Mouse (Mus musculus): Measurements from ENCODE around the gene Aspg.
A peak's percentile ranks its signal among the peaks of the same experiment; 100 is the strongest.

Aspg gene

DNA sequence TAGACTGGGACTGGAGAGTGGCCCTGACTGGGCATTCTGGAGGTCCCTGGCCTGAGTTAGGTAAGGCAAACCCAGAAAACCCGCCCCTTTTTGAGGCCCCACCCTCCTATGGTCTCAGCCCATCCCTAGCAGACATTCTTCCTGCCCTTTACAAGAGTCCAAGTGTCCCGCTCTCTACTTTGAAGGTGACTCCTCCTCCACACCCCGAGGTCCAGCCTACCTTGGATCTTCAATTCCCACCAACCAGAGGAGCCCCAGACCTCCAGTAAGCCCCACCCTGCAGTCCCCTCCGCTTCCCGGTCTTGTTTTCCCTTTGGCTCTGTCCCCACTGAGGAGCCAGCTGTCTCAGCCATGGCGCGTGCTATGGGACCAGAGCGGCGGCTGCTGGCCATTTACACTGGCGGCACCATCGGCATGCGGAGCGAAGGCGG lies at the start of gene Aspg:
TSS of gene Aspg (plus strand) at position 139 of the 431 bp plus-strand sequence.
- DNase-seq (ENCODE audit: extremely low read depth, low read depth, low spot score) = no peak

DNA sequence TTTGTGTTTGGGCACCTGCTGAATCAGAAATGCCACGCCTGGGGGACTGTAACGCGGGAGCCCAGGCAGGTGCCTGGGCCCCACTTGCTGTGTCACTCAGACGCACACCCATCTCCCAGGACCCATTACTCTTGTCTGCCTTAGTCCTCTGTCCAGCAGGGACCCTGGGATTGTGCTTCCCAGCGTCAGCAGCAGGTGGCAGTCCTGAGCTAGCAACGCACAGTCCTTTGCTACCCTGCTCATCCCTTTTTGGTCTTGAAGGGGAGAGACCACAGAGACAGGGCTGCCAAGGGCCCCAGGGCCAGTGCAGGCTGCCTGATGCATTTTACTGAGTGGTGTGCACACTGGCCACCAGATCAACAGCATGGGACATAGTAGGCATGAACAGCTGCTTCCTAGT lies 28.8 kb upstream of the Aspg start:
- DNase-seq (ENCODE audit: extremely low read depth, low read depth, low spot score) = no peak

DNA sequence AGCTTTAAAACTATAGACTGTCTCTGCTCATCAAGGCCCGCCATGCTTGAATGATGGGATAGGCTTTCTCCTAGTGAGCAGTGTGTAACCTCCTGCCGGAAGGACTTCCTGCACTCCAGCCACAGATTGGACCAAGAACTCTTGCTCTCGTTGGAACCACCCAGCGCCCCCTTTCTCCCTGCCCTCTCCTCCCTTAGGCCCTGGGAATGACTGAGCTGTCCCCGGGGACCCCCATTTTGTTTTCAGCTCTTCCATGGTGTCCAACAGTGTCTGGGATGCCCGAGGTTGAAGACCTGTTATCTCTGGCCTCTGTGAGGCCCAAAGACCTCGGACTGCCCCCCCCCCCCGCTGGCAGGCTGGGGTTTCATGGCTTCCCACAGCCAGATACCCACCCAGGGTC lies 26.6 kb upstream of the Aspg start:
- DNase-seq (ENCODE audit: extremely low read depth, low read depth, low spot score) = no peak

DNA sequence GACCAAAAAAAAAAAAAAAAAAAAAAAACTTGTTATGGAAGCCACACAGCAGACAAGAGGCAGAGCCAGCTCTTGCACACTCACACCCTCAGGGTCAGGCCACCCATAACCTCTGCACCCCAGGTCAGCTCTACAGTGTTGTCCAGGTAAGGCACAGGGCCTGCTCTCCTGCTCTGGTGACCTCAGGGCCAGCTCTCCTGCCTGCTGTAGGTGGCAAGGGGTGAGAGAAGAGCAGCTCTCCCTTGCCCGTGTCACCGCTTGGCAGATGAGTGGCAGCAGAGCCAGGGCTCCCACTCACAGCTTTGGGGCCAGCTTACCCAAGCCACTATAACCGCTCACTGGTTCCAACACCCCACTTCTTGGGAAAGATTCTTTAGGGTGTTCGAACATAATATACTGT lies 25.6 kb upstream of the Aspg start:
- DNase-seq (ENCODE audit: extremely low read depth, low read depth, low spot score) = peak; percentile 56

DNA sequence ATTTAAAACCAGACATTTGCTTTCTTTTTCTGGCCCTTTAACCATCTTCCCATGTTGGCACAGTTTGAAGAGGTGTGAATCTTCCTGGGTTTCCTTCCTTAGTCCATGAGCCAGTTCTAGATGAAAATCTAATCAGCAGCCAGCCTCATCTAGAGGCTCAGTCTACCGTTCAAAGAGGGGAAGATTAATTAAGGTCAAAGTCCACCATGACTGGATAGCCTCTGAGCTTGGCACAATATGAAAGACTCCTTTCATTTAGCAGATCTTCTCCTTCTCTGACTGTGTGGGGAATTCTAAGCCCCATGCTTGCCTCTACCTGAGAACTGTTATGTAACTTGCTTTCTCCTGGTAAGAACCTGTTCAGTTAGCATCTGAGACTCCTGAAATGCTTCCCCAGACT lies 24.2 kb upstream of the Aspg start:
- DNase-seq (ENCODE audit: extremely low read depth, low read depth, low spot score) = peak; percentile 96

DNA sequence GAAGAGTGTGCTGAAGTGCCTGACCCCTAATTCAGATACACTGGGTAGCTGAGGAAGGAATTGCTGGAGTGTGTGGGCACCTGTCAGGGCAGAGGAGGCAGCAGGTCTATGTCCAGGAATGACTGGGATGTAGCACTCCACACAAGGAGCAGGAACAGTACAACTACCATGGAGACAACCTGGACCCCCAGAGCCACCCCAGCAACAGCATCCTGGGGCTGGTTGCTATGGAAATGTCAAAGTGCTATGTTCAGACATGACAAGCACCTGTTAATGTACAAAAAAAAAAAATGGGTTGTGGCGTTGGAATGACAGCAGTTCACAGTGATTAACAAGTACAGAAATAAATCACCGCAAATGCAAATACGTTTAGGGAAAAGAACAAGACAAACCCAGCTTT lies 20.2 kb upstream of the Aspg start:
- DNase-seq (ENCODE audit: extremely low read depth, low read depth, low spot score) = no peak

DNA sequence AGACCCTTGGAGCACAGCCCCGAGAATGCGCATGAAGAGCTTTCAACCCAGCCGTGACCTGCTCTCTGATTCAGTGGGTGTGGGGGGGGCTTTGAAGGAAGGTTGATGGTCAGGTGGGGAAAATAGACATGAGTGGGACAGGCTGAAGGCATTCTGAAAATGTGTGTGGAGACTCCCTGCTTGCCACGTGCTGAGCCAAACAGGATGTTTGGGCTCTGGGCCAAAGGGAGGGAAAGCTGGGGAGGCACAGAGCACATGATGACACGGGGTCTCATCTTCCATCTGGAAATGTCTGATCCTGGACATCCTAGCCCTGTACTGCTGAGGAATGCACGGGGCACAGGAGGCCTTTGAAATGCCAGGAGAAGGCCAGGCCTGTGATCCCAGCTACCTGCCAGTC lies 19.8 kb upstream of the Aspg start:
- DNase-seq (ENCODE audit: extremely low read depth, low read depth, low spot score) = no peak

DNA sequence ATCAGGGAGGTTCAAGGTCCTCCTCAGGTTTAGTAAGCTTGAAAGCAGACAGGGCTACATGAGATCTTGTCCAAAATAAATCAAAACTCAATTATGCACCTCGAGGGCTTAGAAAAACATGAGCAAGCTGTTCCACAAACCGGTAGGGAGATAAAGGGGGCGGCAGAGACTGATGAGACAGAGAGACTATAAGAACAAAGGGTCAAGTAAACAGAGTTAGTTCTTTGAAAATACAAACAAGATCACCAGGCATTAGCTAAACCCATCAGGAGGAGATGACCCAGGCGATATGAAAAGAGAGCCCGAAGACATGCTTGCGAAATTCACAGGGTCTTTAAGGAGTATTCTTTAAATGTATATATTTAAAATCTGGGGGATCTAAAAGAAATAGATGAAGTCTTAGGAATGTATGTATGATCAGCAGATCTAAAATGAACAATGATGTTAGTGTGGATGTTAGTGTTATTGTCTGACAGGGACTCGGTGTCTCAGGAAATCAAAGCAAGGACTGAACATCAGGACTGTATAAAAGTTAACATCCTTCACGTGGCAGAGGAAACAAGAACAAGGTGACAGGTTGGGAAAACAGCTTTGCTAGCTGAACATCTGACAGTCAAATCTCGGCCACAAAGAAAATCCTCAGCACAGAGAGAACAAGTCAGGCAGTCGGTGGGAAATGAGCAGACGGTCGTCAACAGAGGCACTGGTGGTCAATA lies 17.7 kb upstream of the Aspg start:
- DNase-seq (ENCODE audit: extremely low read depth, low read depth, low spot score) = peak; percentile 42

DNA sequence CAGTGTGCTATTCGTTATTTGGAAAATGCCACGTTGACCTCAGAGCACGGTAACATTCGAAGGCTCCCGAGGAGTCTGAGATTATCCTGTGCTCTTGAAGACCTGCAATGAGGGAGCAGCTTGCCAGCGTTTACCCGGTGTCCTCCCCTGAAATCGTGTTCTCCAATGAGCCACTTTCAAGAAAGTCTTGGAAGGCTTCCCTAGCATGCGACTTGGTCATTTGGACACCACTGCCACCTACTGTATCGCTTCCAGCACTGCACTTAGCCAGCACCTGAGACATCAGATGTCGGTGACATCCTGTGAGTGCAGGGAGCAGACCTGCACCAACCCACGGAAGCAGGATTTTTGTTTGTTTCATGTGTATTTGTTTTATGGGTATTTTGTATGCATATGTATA lies 15.4 kb upstream of the Aspg start:
- no peak for DNase-seq (ENCODE audit: extremely low read depth, low read depth, low spot score)

DNA sequence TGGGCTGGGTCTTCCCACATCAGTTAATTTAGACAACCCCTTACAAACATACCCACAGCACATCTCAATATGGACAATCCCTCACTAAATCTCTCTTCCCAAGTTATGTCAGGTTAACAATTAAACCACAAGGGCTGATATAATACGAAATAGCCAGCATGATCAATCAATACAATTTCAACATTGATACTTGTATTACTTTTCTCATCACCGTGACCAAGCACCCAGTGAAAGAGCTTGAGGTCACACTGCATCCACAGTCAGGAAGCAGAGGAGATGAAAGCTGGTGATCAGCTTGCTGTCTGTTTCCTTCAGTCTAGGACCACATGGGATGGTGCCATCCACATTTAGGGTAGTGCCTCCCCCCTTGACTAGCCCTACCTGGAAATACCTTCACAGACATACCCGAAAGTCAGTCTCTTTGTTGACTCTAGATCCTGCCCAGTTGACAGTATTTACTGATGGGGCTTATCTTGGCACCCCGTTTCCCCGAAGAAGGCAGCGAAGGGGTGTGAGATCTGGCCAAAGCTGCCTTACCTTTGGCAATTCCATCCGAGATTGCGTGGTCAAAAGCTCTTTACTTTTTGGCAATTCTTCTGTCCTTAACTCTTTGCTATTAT lies 12.1 kb upstream of the Aspg start:
- DNase-seq (ENCODE audit: extremely low read depth, low read depth, low spot score) = no peak

DNA sequence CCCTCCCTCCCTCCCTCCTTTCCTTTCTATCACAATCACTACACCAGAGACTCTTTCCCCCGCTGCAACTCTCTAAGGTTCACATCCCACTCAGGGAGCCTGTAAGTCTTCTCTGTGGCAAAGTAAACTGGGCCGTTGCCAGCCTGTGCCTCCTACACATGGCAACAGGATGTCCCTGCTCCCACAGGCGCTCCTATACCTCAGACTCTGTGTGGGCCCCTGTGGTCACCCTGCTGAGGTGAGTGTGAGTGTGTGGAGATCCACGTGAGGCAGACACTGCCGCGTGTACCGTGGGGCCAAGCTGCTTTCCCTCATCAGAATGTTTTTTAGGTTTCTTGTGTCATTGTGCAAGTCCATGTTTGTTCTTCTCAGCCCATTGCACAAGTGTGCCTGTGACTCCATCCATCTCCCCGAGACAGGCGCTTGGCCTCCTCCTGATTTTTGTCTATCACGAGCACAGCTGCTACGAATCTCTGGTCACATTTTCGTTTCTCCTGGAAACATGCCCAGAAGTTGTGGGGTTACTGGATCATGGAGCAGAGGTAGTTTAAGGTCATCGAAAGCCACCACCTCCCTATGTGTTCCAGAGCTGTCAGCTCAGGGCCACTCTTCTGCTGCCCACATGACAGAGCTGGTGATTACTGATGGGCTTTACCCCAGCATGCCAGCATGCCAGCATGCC lies 10.3 kb upstream of the Aspg start:
- DNase-seq (ENCODE audit: extremely low read depth, low read depth, low spot score) = peak; percentile 95

DNA sequence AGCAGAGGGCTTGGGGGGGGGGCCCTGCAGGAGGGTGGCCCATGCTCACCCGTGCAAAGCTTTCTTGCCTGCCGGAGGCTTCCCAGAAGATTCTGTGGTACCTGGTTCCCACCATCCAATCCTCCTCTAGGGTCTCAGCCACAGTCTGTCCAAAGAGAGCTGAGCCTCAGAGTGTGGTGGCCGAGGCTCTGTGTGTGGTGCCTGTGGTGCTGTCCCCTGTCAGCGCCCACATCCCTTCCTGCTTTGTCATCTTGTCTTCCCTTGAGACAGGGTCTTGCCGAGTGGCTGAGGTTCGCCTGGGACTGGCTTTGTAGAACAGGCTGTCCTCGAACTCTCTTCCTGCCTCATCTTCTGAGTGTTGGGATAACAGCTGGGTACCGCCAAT lies 9.8 kb upstream of the Aspg start:
- no peak for DNase-seq (ENCODE audit: extremely low read depth, low read depth, low spot score)

DNA sequence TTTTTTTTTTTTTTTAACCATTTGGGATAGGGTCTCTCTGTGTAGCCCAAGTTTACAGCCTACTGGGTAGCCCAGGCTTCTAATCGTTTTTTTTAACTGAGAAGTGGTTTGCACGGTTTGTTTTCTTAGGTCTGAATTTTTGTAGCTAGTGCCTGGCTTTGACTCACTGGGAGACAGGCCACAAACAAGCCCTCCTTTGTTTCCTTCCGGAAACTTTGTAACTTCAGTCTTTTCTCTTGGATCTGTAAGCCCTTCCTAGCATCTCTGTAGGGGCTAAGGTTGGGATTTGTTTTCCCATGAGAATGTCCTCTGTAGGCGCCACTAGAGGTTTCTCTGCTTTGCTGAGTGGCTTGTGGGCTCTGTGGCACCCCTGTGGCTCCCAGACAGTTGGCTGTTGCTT lies 6.4 kb upstream of the Aspg start:
- DNase-seq (ENCODE audit: extremely low read depth, low read depth, low spot score) = no peak

DNA sequence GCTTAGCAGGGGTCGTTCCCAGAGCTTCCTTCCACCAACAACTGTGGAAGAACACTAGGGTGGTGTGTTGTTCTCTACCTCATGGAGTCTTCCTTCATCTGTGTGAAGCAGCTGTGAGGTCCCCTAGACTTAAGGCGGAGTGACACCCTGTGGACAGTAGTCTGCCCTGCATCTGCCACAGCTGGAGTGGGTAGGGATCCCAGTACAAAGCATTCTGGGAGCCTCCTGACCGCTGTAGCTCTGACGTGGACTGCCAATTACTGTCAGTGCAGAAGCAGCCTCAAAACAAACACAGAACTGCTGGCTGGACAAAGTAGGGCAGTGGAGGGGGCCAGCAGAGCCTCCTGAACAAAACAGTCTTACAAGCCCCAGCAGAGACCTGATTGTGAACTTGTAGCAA lies 5.4 kb upstream of the Aspg start:
- DNase-seq (ENCODE audit: extremely low read depth, low read depth, low spot score) = no peak

DNA sequence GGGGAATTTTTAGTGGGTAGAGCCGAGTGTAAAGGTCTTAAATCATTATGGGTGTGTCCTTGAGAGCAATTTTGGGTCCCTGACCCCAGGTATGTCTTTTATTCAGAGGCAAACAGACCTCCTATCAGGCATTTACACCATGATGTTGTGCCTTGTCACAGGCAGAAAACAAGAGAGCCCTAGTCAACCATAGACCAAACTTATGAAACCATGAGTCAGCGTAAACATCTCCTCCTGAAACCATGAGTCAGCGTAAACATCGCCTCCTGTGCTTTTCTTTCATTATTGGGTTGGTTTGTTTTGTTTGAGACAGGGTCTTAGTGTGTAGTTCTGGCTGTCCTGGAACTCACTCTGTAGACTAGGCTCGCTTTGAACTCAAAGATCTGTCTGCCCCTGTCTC lies 3.3 kb upstream of the Aspg start:
- no peak for DNase-seq (ENCODE audit: extremely low read depth, low read depth, low spot score)

DNA sequence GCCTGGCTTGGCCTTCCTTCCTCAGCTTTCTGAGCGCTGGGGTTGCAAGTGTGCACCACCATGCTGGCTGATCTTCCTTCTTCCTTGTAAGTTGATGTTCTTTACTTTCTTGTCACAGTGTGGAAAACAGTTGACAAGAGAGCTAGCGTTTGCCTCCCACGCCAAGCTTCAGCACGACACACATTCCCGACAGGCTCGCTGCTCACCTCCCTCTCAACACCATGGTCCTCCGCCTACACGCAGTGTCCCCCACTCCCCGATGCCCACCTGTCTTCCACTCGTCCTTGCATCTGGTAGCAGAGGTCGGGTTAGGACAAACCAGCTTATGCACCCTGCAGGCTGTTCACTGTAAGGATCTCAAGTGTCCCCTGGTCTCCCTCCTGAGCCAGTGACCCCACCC lies 1.6 kb upstream of the Aspg start:
- no peak for DNase-seq (ENCODE audit: extremely low read depth, low read depth, low spot score)

DNA sequence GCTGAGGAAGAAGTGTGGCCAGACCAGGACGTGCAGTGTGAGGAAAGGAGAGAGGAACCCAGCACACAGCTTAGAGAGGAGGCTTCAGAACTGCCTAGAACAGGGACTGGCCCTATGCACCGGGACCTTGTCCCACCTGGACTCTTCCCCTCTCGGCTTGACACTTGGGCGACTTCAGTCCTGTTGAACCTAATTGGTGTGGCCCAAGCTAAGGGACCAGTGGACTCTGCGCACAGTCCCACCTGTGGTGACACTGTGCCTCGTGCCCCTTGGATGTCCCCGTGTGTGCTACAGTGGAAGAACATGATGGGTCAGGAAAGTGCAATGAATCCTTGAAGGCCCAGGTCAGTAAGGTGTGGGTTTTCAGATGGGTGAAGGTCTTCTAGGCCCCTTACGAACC lies 1.2 kb downstream of the Aspg start:
- DNase-seq (ENCODE audit: extremely low read depth, low read depth, low spot score) = no peak

DNA sequence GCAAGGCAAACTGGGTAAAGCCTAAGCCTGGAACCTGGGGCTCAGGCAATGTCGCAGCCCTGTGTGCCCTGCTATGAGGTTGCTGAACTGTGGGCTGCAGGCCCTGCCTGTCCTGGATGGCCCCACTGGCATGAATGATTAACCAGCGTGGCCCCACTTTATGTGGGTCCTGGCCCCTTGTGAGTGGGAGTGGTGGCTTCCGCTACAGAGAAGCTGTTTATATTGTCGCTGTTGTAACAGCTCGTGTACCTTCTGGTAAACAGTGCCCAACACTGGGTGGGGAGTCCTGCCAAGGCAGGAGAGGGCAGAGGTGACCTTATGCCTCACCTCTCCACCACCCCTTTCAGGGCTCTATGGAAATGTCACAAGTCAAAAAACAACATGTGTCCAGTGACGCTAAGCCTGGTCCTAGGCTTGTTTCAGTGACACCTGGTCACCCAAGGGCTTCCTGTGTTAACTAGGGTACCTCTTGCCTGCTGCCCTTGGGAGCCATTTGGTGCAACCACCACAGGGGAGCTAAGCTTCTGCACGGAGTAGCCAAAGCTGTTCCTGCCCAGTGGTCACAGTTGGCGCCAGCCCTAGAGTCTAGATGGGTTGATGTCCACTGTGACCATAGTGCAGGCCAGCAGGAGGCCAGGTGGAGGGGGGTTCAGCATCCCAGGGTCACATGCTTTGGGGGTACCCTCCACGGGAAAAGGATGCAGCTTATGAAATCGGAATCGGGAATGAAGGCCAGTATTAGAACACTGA lies 2.4 kb downstream of the Aspg start:
- DNase-seq (ENCODE audit: extremely low read depth, low read depth, low spot score) = no peak

DNA sequence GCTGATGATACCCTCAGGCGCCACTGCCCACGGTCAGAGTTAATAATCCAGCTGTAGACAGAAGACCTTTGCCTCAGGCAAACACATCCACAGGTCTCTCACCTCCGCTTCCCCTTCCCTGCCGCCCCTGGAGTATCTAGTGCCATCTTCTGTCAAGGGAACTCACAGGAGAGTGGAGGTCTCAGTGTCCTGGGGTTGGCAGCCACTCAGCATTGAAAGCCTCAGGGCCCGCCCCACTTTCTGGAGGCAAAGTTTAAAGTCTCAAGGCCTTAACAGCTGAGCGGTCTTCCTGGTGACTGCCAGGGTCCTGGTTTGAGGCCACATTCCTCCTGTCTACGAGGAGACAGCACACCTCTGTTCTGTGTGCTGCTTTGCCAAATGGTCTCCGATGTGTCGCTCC lies 3.2 kb downstream of the Aspg start:
- DNase-seq (ENCODE audit: extremely low read depth, low read depth, low spot score) = no peak

DNA sequence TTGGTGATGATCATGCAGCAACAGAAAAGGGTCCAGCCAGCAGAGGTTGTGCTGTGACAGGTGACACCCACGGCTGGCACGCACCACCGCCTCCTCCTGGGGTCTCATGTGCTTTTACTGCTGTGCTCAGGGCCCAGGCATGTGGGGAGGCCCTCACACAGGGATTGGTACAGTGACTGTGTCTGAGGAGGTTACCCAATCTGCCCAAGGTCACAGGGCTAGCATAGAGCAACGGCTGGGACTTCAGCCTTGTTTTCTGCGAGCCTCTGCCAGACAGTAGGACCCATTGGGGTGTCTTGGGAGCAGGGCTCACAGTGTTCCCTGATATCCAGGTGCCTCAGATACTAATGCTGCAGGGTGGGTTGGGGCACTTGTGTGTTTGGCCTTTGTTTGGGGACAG lies 4.8 kb downstream of the Aspg start:
- DNase-seq (ENCODE audit: extremely low read depth, low read depth, low spot score) = no peak

DNA sequence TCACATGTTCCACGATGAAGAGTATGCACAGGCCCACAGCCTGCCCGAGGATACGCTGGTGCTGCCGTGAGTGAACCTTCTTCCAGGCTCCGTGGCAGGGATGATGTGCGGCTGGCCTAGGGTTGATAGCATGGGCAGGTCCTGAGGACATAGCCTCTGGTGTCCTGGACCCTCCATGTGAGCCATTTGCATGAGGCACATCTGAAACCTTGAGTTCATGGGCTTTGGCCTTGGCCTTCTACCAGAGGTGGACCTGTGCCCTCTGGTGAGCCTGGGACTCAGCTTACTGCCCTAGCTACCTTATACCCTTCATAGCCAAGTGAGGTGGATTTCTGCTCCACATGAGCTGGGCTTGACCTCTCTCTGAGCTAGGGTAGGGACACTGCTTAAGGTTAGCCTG lies 5.8 kb downstream of the Aspg start:
- DNase-seq (ENCODE audit: extremely low read depth, low read depth, low spot score) = no peak
